Mouse (Mus musculus): ENCODE measurements at regions not wholly inside any gene's neighbourhood (a gene's known extent, or its start where the extent isn't known, plus 50 kb on each side); places are given as distances from the start of the nearest gene placed in this dataset.

DNA sequence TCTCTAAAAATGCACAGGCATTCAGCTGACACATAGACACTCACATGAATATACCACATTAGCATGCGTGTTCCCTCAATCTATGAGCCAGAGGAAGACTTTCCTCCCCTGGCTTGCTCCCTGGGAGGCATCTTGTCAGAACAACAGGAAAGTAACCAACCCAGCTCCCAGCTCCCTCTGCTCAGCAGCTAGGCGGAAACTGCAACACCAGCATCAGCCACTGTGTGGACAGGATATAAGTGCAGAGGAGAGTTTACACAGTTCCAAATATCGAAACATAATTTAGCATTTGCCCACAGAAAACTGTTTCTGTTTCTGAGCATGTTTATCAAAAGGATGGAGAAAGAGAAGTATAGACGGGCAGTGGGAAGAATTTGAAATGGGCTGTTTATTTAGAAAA lies 148.3 kb upstream of the Usp24 start:
- no peaks in the 10 kb centered on the region for H3K36me3 ChIP-seq (ENCODE audit: control insufficient read depth, insufficient read depth, low read length)
- WGBS = 75% methylated on average over 4 of the region's 4 CpGs
- no peak overlapping the region for H3K9ac ChIP-seq (ENCODE audit: low read depth, low read length)
- no peaks in the 10 kb centered on the region for H3K27me3 ChIP-seq (ENCODE audit: control insufficient read depth, insufficient read depth, low read depth, low read length)
- H3K4me1 ChIP-seq (ENCODE audit: control insufficient read depth, insufficient read depth, low read length) = no peaks in the 10 kb centered on the region
- no peak overlapping the region for H3K4me2 ChIP-seq (ENCODE audit: low read length)
- no peak for ATAC-seq
- H3K27ac ChIP-seq (ENCODE audit: low read length) = no peak overlapping the region
- H3K9me3 ChIP-seq (replicated peaks; ENCODE audit: control insufficient read depth, low read length, poor library complexity, severe bottlenecking) = no peaks in the 10 kb centered on the region
- no peak overlapping the region for H3K4me3 ChIP-seq (ENCODE audit: low read depth, low read length)

DNA sequence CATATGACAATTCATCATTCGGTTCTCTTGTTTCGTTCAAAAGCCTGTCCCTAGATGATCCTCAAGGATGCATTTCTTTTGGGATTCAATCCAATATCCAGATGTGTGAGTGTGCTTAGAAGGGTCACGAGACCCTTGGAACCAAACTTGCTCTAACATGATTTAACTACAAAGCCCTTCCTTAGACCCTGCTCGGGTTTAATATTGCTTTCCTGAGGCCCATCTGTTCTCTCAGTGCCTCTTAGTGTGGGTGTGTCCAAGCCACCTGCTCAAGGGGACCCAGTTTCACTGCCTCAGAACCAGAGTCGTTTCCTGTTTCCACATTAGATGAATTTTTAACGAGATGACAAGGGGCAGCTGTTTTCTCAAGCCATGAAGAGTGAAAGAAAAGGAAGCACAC lies 147.3 kb upstream of the Usp24 start:
- Histone ChIP-seq H3K27ac (ENCODE audit: low read length) (no peak overlapping the region), H3K4me3 (ENCODE audit: low read depth, low read length) (no peak overlapping the region), H3K4me1 (ENCODE audit: control insufficient read depth, insufficient read depth, low read length) (no peaks in the 10 kb centered on the region), H3K9me3 (replicated peaks; ENCODE audit: control insufficient read depth, low read length, poor library complexity, severe bottlenecking) (no peaks in the 10 kb centered on the region), H3K36me3 (ENCODE audit: control insufficient read depth, insufficient read depth, low read length) (no peaks in the 10 kb centered on the region), H3K4me2 (ENCODE audit: low read length) (no peak overlapping the region), H3K9ac (ENCODE audit: low read depth, low read length) (no peak overlapping the region), H3K27me3 (ENCODE audit: control insufficient read depth, insufficient read depth, low read depth, low read length) (no peaks in the 10 kb centered on the region)
- WGBS = 83% methylated on average over 6 of the region's 6 CpGs
- ATAC-seq = no peak

DNA sequence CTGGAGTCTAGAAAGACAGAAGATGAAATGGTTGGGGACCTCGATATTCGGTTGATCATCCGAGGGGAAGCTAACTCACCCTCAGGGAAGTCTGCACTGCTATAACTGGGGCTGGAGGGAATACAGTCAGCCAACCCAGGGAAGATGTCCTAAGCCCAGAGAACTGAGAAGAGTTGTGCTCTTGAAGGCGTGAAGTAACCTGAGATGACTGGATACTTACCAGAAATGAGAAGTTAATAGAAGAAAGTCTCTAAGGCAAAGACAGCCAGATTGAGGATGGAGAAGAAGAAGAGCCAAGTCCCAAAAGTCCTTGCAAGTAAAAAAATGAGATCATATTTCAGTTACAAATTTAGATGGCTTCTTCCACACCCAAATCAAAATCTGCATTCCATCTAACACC lies 146.5 kb upstream of the Usp24 start:
- Histone ChIP-seq H3K4me2 (ENCODE audit: low read length) (no peak overlapping the region), H3K27me3 (ENCODE audit: control insufficient read depth, insufficient read depth, low read depth, low read length) (no peaks in the 10 kb centered on the region), H3K9ac (ENCODE audit: low read depth, low read length) (no peak overlapping the region), H3K36me3 (ENCODE audit: control insufficient read depth, insufficient read depth, low read length) (no peaks in the 10 kb centered on the region), H3K27ac (ENCODE audit: low read length) (no peak overlapping the region), H3K9me3 (replicated peaks; ENCODE audit: control insufficient read depth, low read length, poor library complexity, severe bottlenecking) (no peaks in the 10 kb centered on the region), H3K4me1 (ENCODE audit: control insufficient read depth, insufficient read depth, low read length) (no peaks in the 10 kb centered on the region), H3K4me3 (ENCODE audit: low read depth, low read length) (no peak overlapping the region)
- ATAC-seq = no peak
- WGBS = 97% methylated on average over 4 of the region's 4 CpGs

DNA sequence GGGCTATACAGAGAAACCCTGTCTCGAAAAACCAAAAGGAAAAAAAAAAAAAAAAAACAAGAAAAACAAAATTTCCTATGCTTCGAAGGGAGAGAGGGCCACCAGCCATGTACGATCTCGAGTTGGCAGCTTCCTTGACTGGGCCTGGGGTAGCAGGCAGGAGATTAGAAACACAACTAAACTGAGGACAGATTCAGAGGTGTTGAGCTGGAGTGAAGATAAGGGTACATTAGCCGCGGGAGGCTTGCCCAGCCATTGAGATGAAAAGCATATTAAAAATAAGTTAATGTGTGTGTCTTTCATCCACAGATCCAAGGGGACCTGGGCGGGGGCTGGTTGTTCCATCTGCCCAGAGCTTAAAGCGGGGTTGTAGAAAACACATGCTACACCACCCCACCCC lies 145.3 kb upstream of the Usp24 start:
- no peak overlapping the region for H3K9ac ChIP-seq (ENCODE audit: low read depth, low read length)
- no peaks in the 10 kb centered on the region for H3K27me3 ChIP-seq (ENCODE audit: control insufficient read depth, insufficient read depth, low read depth, low read length)
- no peaks in the 10 kb centered on the region for H3K9me3 ChIP-seq (replicated peaks; ENCODE audit: control insufficient read depth, low read length, poor library complexity, severe bottlenecking)
- 89% methylated on average over 8 of the region's 8 CpGs for WGBS
- H3K27ac ChIP-seq (ENCODE audit: low read length) = no peak overlapping the region
- H3K4me3 ChIP-seq (ENCODE audit: low read depth, low read length) = no peak overlapping the region
- no peaks in the 10 kb centered on the region for H3K4me1 ChIP-seq (ENCODE audit: control insufficient read depth, insufficient read depth, low read length)
- no peak for ATAC-seq
- no peaks in the 10 kb centered on the region for H3K36me3 ChIP-seq (ENCODE audit: control insufficient read depth, insufficient read depth, low read length)
- no peak overlapping the region for H3K4me2 ChIP-seq (ENCODE audit: low read length)

DNA sequence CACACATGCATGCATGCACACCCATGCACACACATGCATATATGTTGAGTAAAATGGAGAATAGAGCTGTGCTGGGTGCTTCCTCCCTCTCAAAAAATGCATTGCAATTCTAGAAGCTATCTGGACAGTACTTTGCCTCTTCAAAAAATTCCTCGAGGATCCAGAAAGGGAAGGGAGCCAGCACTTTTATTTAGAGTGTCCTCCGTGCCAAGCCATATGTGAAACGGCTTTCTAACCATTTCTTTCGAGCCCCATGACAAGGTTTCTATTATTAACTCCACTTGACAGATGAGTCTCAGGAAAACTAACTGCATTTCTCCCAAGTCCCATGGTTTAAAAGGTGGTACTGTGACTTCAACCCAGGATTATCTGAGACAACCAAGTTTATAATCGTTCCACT lies 140.7 kb upstream of the Usp24 start:
- WGBS = 81% methylated on average over 5 of the region's 5 CpGs
- ATAC-seq = no peak
- Histone ChIP-seq H3K4me1 (ENCODE audit: control insufficient read depth, insufficient read depth, low read length) (no peaks in the 10 kb centered on the region), H3K9me3 (replicated peaks; ENCODE audit: control insufficient read depth, low read length, poor library complexity, severe bottlenecking) (no peaks in the 10 kb centered on the region), H3K36me3 (ENCODE audit: control insufficient read depth, insufficient read depth, low read length) (no peaks in the 10 kb centered on the region), H3K9ac (ENCODE audit: low read depth, low read length) (no peak overlapping the region), H3K27ac (ENCODE audit: low read length) (no peak overlapping the region), H3K4me3 (ENCODE audit: low read depth, low read length) (no peak overlapping the region), H3K27me3 (ENCODE audit: control insufficient read depth, insufficient read depth, low read depth, low read length) (no peaks in the 10 kb centered on the region), H3K4me2 (ENCODE audit: low read length) (no peak overlapping the region)

DNA sequence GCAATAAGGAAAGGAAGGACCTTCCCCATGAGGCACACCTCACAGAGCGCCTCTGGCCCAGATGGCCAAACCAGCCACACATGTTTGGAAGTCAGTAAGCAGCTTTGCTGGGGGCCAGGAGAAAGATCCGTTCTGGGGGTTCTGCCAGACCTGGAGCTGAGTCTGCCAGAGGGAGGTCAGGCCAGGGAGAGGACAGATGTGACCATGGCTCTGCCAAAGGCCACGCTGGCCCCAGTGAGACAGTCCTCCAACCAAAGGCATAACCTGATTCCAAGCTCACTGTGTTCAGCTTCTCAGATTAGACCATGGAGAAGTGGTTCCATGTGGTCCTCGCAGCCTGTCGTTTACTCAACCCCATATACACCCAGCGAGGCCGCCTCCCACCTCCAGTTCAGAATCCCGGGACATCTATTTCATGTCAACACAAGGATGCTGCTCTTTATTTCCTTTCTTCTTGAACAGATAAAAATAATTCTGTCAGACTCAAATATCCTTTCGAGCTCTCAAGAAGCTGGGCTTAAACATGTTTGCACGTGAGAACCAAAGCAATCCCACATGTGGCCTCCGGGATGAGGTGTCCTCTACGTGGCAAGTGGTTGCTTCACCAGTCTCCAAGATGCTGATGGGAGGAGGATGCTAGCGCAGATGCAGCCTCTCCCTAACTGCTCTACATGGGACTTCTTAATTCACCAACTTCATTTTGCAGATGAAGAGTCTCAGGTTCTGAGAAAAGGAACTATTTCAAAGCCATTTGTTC lies 130.1 kb upstream of the Usp24 start:
- no peaks in the 10 kb centered on the region for H3K36me3 ChIP-seq (ENCODE audit: control insufficient read depth, insufficient read depth, low read length)
- H3K4me1 ChIP-seq (ENCODE audit: control insufficient read depth, insufficient read depth, low read length) = no peaks in the 10 kb centered on the region
- WGBS = 88% methylated on average over 13 of the region's 13 CpGs
- no peak overlapping the region for H3K4me3 ChIP-seq (ENCODE audit: low read depth, low read length)
- H3K9ac ChIP-seq (ENCODE audit: low read depth, low read length) = no peak overlapping the region
- H3K27me3 ChIP-seq (ENCODE audit: control insufficient read depth, insufficient read depth, low read depth, low read length) = no peaks in the 10 kb centered on the region
- H3K27ac ChIP-seq (ENCODE audit: low read length) = no peak overlapping the region
- H3K9me3 ChIP-seq (replicated peaks; ENCODE audit: control insufficient read depth, low read length, poor library complexity, severe bottlenecking) = no peaks in the 10 kb centered on the region
- H3K4me2 ChIP-seq (ENCODE audit: low read length) = no peak overlapping the region
- no peak for ATAC-seq

DNA sequence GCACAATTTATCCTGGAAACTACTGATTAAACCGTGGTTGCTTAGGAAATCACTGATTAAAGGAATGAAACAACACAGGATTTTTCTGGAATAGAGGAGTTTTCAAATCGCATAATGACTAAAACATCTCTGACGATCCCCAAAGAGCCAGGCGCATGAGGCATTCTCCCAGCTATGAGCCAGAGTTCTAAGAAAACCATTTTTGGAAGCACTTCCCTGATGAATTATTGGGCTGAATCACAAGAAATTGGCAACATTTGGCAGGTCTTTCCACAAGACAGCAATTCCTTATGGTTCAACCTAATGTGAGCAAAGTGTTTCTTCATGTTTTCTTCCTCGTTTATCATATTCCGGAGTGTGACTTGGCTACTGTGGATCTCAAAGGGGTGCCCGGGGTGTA lies 129.3 kb upstream of the Usp24 start:
- Histone ChIP-seq H3K9ac (ENCODE audit: low read depth, low read length) (no peak overlapping the region), H3K9me3 (replicated peaks; ENCODE audit: control insufficient read depth, low read length, poor library complexity, severe bottlenecking) (no peaks in the 10 kb centered on the region), H3K27me3 (ENCODE audit: control insufficient read depth, insufficient read depth, low read depth, low read length) (no peaks in the 10 kb centered on the region), H3K36me3 (ENCODE audit: control insufficient read depth, insufficient read depth, low read length) (no peaks in the 10 kb centered on the region), H3K4me1 (ENCODE audit: control insufficient read depth, insufficient read depth, low read length) (no peaks in the 10 kb centered on the region), H3K4me3 (ENCODE audit: low read depth, low read length) (no peak overlapping the region), H3K27ac (ENCODE audit: low read length) (no peak overlapping the region), H3K4me2 (ENCODE audit: low read length) (no peak overlapping the region)
- 89% methylated on average over 7 of the region's 7 CpGs for WGBS
- ATAC-seq = no peak

DNA sequence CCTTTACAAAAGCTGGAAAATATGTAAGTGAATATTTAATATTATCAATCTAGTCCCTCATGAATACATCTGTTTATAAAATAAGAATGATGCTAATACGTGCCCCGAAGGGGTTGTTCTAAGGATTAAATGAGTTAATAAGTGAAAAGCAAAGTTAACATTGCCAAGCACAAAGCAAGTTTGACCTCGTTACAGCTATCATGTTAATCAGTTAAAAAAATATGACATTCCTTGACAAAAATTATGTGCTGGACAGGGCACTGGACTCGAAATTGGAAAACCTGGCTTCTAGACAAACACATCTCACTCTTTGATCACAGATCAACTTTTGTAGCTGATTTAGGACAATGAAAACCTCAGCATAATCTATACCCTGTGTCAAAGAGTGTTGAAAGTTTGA lies 125.8 kb upstream of the Usp24 start:
- H3K4me2 ChIP-seq (ENCODE audit: low read length) = no peak overlapping the region
- H3K36me3 ChIP-seq (ENCODE audit: control insufficient read depth, insufficient read depth, low read length) = no peaks in the 10 kb centered on the region
- 87% methylated on average over 4 of the region's 4 CpGs for WGBS
- H3K4me1 ChIP-seq (ENCODE audit: control insufficient read depth, insufficient read depth, low read length) = no peaks in the 10 kb centered on the region
- no peaks in the 10 kb centered on the region for H3K9me3 ChIP-seq (replicated peaks; ENCODE audit: control insufficient read depth, low read length, poor library complexity, severe bottlenecking)
- H3K27ac ChIP-seq (ENCODE audit: low read length) = no peak overlapping the region
- no peak for ATAC-seq
- no peaks in the 10 kb centered on the region for H3K27me3 ChIP-seq (ENCODE audit: control insufficient read depth, insufficient read depth, low read depth, low read length)
- no peak overlapping the region for H3K9ac ChIP-seq (ENCODE audit: low read depth, low read length)
- no peak overlapping the region for H3K4me3 ChIP-seq (ENCODE audit: low read depth, low read length)

DNA sequence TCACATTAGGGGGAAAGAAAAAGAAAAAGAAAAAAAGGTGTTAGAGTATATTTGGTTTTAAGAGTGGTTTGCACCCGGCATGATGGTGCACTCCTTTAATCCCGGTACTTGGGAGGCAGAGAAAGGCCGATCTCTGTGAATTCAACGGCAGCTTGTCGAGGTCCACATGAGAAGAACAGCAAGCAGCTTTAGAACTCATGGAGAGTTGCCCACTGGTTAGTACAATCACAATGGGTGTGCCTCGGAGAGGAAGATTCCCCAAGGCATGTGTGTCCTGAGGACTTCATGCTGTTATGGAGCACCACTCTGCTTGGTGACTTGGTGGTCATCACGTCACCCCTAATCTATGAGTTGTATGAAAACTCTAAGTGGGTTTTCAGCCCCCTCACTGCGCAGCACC lies 124.7 kb upstream of the Usp24 start:
- ATAC-seq = no peak
- Histone ChIP-seq H3K4me2 (ENCODE audit: low read length) (no peak overlapping the region), H3K9me3 (replicated peaks; ENCODE audit: control insufficient read depth, low read length, poor library complexity, severe bottlenecking) (no peaks in the 10 kb centered on the region), H3K4me1 (ENCODE audit: control insufficient read depth, insufficient read depth, low read length) (no peaks in the 10 kb centered on the region), H3K36me3 (ENCODE audit: control insufficient read depth, insufficient read depth, low read length) (no peaks in the 10 kb centered on the region), H3K27ac (ENCODE audit: low read length) (no peak overlapping the region), H3K9ac (ENCODE audit: low read depth, low read length) (no peak overlapping the region), H3K4me3 (ENCODE audit: low read depth, low read length) (no peak overlapping the region), H3K27me3 (ENCODE audit: control insufficient read depth, insufficient read depth, low read depth, low read length) (no peaks in the 10 kb centered on the region)
- WGBS = 92% methylated on average over 8 of the region's 8 CpGs
